8 mouse cellular contexts compared by ENCODE assay signal in the genomic region with DNA sequence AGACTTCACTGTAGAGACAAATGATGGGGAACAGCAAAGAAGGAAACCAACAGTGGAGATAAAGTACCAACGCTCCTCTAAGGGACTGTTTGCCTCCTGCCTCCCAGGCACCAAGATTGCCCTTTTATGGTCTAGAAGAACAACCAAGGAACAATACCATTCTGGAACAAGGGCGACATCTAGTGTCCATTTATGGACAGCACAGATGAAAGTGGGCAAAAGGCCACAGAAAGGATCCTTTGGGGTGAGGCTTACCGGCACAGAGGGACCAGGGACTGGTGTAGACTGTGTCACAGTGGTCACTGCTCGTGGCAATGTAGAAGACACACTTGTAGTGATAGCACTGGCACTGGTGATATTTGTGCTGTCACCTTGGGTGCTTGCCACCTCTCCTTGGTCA. TPM values are rescaled to one million over a fixed set of nuclear protein-coding genes. Genes with fewer than 3 reads are reported as not detected.
DNase-seq lines count a peak whose midpoint lies in the region; ATAC-seq and TF ChIP-seq lines count a peak whose summit lies in the region.

No protein-coding gene starts in this region.

- peak; percentile 61 for DNase-seq in CH12.LX (ENCODE audit: extremely low read depth)
- peak; percentile 66 for DNase-seq in T-cell, adult 2 months (ENCODE audit: low spot score)
- DNase-seq in heart, postnatal 0 days (ENCODE audit: low spot score) = peak; percentile 61
- peak; percentile 63 for DNase-seq in kidney, postnatal 10 days
- no peak for DNase-seq in lung, adult 2 months
- no peak for DNase-seq in ovary, adult 18-20 months (ENCODE audit: low spot score)

- TF ChIP-seq RAD21 in CH12.LX (IDR thresholded peaks at IDR 0.05; ENCODE audit: low read depth, low read length) = peak; percentile 50

- in situ Hi-C loops in CH12.LX (cut with MboI; ENCODE audit: low pct_ligation_motif_present, low pct_unique_long_range_greater_than_20kb, low sequenced_read_pairs) = no loop called here

- no peaks in the 10 kb centered on the region for H3K27me3 ChIP-seq in CH12.LX (replicated peaks)
- no peaks in the 10 kb centered on the region for H3K27me3 ChIP-seq in heart, postnatal 0 days (ENCODE audit: control insufficient read depth, insufficient read depth, low read length)
- no peaks in the 10 kb centered on the region for H3K27me3 ChIP-seq in neural tube, embryonic 12.5 days (replicated peaks)

- H3K4me3 ChIP-seq in CH12.LX (replicated peaks in 1 of 3; ENCODE audit: low read depth in 2 of 3, low read length in 2 of 3, poor library complexity in 1 of 3) = no peak overlapping the region
- H3K4me3 ChIP-seq in cortical plate, adult 2 months (ENCODE audit: insufficient read depth, low read length) = no peak overlapping the region
- no peak overlapping the region for H3K4me3 ChIP-seq in heart, postnatal 0 days (ENCODE audit: low read depth, low read length)
- H3K4me3 ChIP-seq in lung, adult 2 months (replicated peaks; ENCODE audit: extremely low read depth, low read depth, low read length) = no peak overlapping the region
- H3K4me3 ChIP-seq in neural tube, embryonic 12.5 days = no peak overlapping the region

- peak; percentile 58 for ATAC-seq in heart, postnatal 0 days (ENCODE audit: insufficient read depth, low read depth)
- peak; percentile 45; the same call in 1 of the 2 replicates for ATAC-seq in neural tube, embryonic 12.5 days (ENCODE audit: low FRiP score, low read depth)

- dilution Hi-C loops in CH12.LX (cut with MboI; ENCODE audit: extremely low pct_ligation_motif_present, extremely low pct_unique_long_range_greater_than_20kb, low sequenced_read_pairs) = no loop called here

- H3K27ac ChIP-seq in CH12.LX (ENCODE audit: insufficient read depth, low read depth) = peak overlapping the region; percentile 52
- no peak overlapping the region for H3K27ac ChIP-seq in cortical plate, adult 2 months (ENCODE audit: insufficient read depth, low read length)
- H3K27ac ChIP-seq in heart, postnatal 0 days (ENCODE audit: low read depth) = no peak overlapping the region
- H3K27ac ChIP-seq in neural tube, embryonic 12.5 days = no peak overlapping the region

- peak; percentile 21 to 63; a peak in 2 of 4 replicates for TF ChIP-seq CTCF in CH12.LX (conservative IDR thresholded peaks at IDR 0.05 in 1 of 2, IDR thresholded peaks at IDR 0.05 in 1 of 2; ENCODE audit: low read depth in 2 of 2, low read length in 2 of 2)
- peak; percentile 55 for TF ChIP-seq CTCF in cortical plate, adult 2 months (IDR thresholded peaks at IDR 0.05; ENCODE audit: extremely low read depth, insufficient read depth, low read length)
- peak; percentile 74 for TF ChIP-seq CTCF in heart, postnatal 0 days (IDR thresholded peaks at IDR 0.05; ENCODE audit: low read depth)
- TF ChIP-seq CTCF in lung, adult 2 months (IDR thresholded peaks at IDR 0.05; ENCODE audit: insufficient read depth, low read length) = peak; percentile 31; the same call in 1 of the 2 replicates

- no peak for TF ChIP-seq POLR2A in CH12.LX (IDR thresholded peaks at IDR 0.05; ENCODE audit: low read depth, low read length)
- no peak for TF ChIP-seq POLR2A in cortical plate, adult 2 months (IDR thresholded peaks at IDR 0.05; ENCODE audit: extremely low read depth, insufficient read depth, low read length)
- no peak for TF ChIP-seq POLR2A in lung, adult 2 months (IDR thresholded peaks at IDR 0.05; ENCODE audit: borderline replicate concordance, extremely low read depth, low read depth, low read length)

- no peaks in the 10 kb centered on the region for H3K79me2 ChIP-seq in CH12.LX (replicated peaks; ENCODE audit: control insufficient read depth, extremely low read depth, insufficient read depth, poor library complexity, severe bottlenecking)

- H3K4me2 ChIP-seq in CH12.LX (ENCODE audit: insufficient read depth, low read depth, poor library complexity, severe bottlenecking) = no peak overlapping the region
- no peak overlapping the region for H3K4me2 ChIP-seq in heart, postnatal 0 days (ENCODE audit: low read depth, low read length)
- no peak overlapping the region for H3K4me2 ChIP-seq in neural tube, embryonic 12.5 days (replicated peaks)

- H3K9me3 ChIP-seq in CH12.LX (replicated peaks; ENCODE audit: low read length) = no peaks in the 10 kb centered on the region
- H3K9me3 ChIP-seq in heart, postnatal 0 days (replicated peaks; ENCODE audit: control insufficient read depth, low read length) = no peaks in the 10 kb centered on the region
- no peaks in the 10 kb centered on the region for H3K9me3 ChIP-seq in neural tube, embryonic 12.5 days

- peaks cover 95 to 99% of the 10 kb centered on the region in 2 experiments for H3K36me3 ChIP-seq in CH12.LX (replicated peaks in 1 of 2; ENCODE audit: control insufficient read depth in 1 of 2, insufficient read depth in 1 of 2, low read length in 1 of 2)
- H3K36me3 ChIP-seq in heart, postnatal 0 days (replicated peaks; ENCODE audit: control insufficient read depth, insufficient read depth, low read length) = peaks cover 95% of the 10 kb centered on the region
- H3K36me3 ChIP-seq in neural tube, embryonic 12.5 days = peaks cover 93% of the 10 kb centered on the region

- no peak for TF ChIP-seq EP300 in CH12.LX (IDR thresholded peaks at IDR 0.05; ENCODE audit: low read length)
- no peak for TF ChIP-seq EP300 in heart, postnatal 0 days (IDR thresholded peaks at IDR 0.05; ENCODE audit: low read depth)

- peaks cover 12 to 19% of the 10 kb centered on the region in 2 experiments for H3K4me1 ChIP-seq in CH12.LX (ENCODE audit: control insufficient read depth in 1 of 2, insufficient read depth in 2 of 2)
- H3K4me1 ChIP-seq in cortical plate, adult 2 months (ENCODE audit: control insufficient read depth, insufficient read depth, low read length) = no peaks in the 10 kb centered on the region
- H3K4me1 ChIP-seq in heart, postnatal 0 days (ENCODE audit: control insufficient read depth, insufficient read depth) = no peaks in the 10 kb centered on the region
- H3K4me1 ChIP-seq in lung, adult 2 months (ENCODE audit: control insufficient read depth, insufficient read depth, low read length) = no peaks in the 10 kb centered on the region
- H3K4me1 ChIP-seq in neural tube, embryonic 12.5 days = no peaks in the 10 kb centered on the region

- WGBS in heart, postnatal 0 days = 20% methylated on average over 4 of the region's 4 CpGs
- WGBS in lung, adult 2 months = 36% methylated on average over 4 of the region's 4 CpGs
- WGBS in neural tube, embryonic 12.5 days = 23% methylated on average over 4 of the region's 4 CpGs

- no peak overlapping the region for H3K9ac ChIP-seq in CH12.LX (ENCODE audit: insufficient read depth, low read depth)
- no peak overlapping the region for H3K9ac ChIP-seq in heart, postnatal 0 days (replicated peaks; ENCODE audit: low read depth, low read length)
- H3K9ac ChIP-seq in neural tube, embryonic 12.5 days = no peak overlapping the region

RNA-seq across cellular contexts. Expression of a gene that starts 17.5 kb away (rescaled TPM):
- total RNA-seq in CH12.LX (2012; rRNA removed) (58.5 and 61.6 TPM in 2 replicates), CH12.LX (2014; rRNA removed) (32.9 and 37.6 TPM in 2 replicates)
- polyA plus RNA-seq in CH12.LX (2012; ENCODE audit: insufficient read length, low read depth) = 78.1 and 98.2 TPM in 2 replicates
- 33.1 and 33.3 TPM in 2 replicates for polyA plus RNA-seq in cortical plate, adult 2 months (2012; rRNA removed)
- total RNA-seq in heart, postnatal 0 days (2014; rRNA removed; ENCODE audit: low replicate concordance) = 70.4 and 81.6 TPM in 2 replicates
- polyA plus RNA-seq in heart, postnatal 0 days (2015; fragmentation: Nextera tagmentation; extraction: Ambion mirVana) = 13.2 and 17.6 TPM in 2 replicates
- 61.4 and 62.6 TPM in 2 replicates for polyA plus RNA-seq in lung, adult 2 months (2012; rRNA removed)
- 66.0 and 67.8 TPM in 2 replicates for polyA plus RNA-seq in neural tube, embryonic 12.5 days (2016; fragmentation: Nextera tagmentation; extraction: Ambion mirVana)

RNA-seq across cellular contexts. Expression of a gene that starts 18.0 kb away (rescaled TPM):
- 38.5 and 43.4 TPM in 2 replicates for total RNA-seq in CH12.LX (2012; rRNA removed)
- total RNA-seq in CH12.LX (2014; rRNA removed) = 24.7 and 25.2 TPM in 2 replicates
- polyA plus RNA-seq in CH12.LX (2012; ENCODE audit: insufficient read length, low read depth) = 64.7 and 66.3 TPM in 2 replicates
- polyA plus RNA-seq in cortical plate, adult 2 months (2012; rRNA removed) = 6.7 and 8.7 TPM in 2 replicates
- total RNA-seq in heart, postnatal 0 days (2014; rRNA removed; ENCODE audit: low replicate concordance) = 16.5 and 43.5 TPM in 2 replicates
- polyA plus RNA-seq in heart, postnatal 0 days (2015; fragmentation: Nextera tagmentation; extraction: Ambion mirVana) = 35.9 and 38.8 TPM in 2 replicates
- polyA plus RNA-seq in lung, adult 2 months (2012; rRNA removed) = 37.5 and 42.3 TPM in 2 replicates
- 16.9 and 17.6 TPM in 2 replicates for polyA plus RNA-seq in neural tube, embryonic 12.5 days (2016; fragmentation: Nextera tagmentation; extraction: Ambion mirVana)

RNA-seq across cellular contexts. Expression of a gene that starts 26.9 kb away (rescaled TPM):
- total RNA-seq in CH12.LX (2012; rRNA removed) (148 and 184 TPM in 2 replicates), CH12.LX (2014; rRNA removed) (152 and 166 TPM in 2 replicates)
- 144 and 152 TPM in 2 replicates for polyA plus RNA-seq in CH12.LX (2012; ENCODE audit: insufficient read length, low read depth)
- polyA plus RNA-seq in cortical plate, adult 2 months (2012; rRNA removed) = 74.5 and 80.4 TPM in 2 replicates
- 62.5 and 95.3 TPM in 2 replicates for total RNA-seq in heart, postnatal 0 days (2014; rRNA removed; ENCODE audit: low replicate concordance)
- polyA plus RNA-seq in heart, postnatal 0 days (2015; fragmentation: Nextera tagmentation; extraction: Ambion mirVana) = 95.2 and 98.5 TPM in 2 replicates
- 33.3 and 42.6 TPM in 2 replicates for polyA plus RNA-seq in lung, adult 2 months (2012; rRNA removed)
- 112 and 114 TPM in 2 replicates for polyA plus RNA-seq in neural tube, embryonic 12.5 days (2016; fragmentation: Nextera tagmentation; extraction: Ambion mirVana)

RNA-seq across cellular contexts. Expression of a gene that starts 27.0 kb away (rescaled TPM):
- total RNA-seq in CH12.LX (2012; rRNA removed) (13.6 and 14.3 TPM in 2 replicates), CH12.LX (2014; rRNA removed) (10.9 and 13.9 TPM in 2 replicates)
- 24.1 and 24.5 TPM in 2 replicates for polyA plus RNA-seq in CH12.LX (2012; ENCODE audit: insufficient read length, low read depth)
- 6.5 and 7.9 TPM in 2 replicates for polyA plus RNA-seq in cortical plate, adult 2 months (2012; rRNA removed)
- 0.23 and 6.5 TPM in 2 replicates for total RNA-seq in heart, postnatal 0 days (2014; rRNA removed; ENCODE audit: low replicate concordance)
- polyA plus RNA-seq in heart, postnatal 0 days (2015; fragmentation: Nextera tagmentation; extraction: Ambion mirVana) = 0.51 and 0.72 TPM in 2 replicates
- polyA plus RNA-seq in lung, adult 2 months (2012; rRNA removed) = 27.8 and 39.0 TPM in 2 replicates
- polyA plus RNA-seq in neural tube, embryonic 12.5 days (2016; fragmentation: Nextera tagmentation; extraction: Ambion mirVana) = 2.4 and 3.1 TPM in 2 replicates

RNA-seq across cellular contexts. Expression of a gene that starts 52.7 kb away (rescaled TPM):
- total RNA-seq in CH12.LX (2012; rRNA removed) = 0.21 and 0.30 TPM in 2 replicates
- 0.12 and 0.23 TPM in 2 replicates for total RNA-seq in CH12.LX (2014; rRNA removed)
- polyA plus RNA-seq in CH12.LX (2012; ENCODE audit: insufficient read length, low read depth) = 0.49 and 0.65 TPM in 2 replicates
- polyA plus RNA-seq in cortical plate, adult 2 months (2012; rRNA removed) = 91.8 and 97.1 TPM in 2 replicates
- total RNA-seq in heart, postnatal 0 days (2014; rRNA removed; ENCODE audit: low replicate concordance) = 0.42 and 0.50 TPM in 2 replicates
- polyA plus RNA-seq in heart, postnatal 0 days (2015; fragmentation: Nextera tagmentation; extraction: Ambion mirVana) = 0.05 and 0.15 TPM in 2 replicates
- polyA plus RNA-seq in lung, adult 2 months (2012; rRNA removed) = 6.6 and 9.4 TPM in 2 replicates
- 46.2 and 67.5 TPM in 2 replicates for polyA plus RNA-seq in neural tube, embryonic 12.5 days (2016; fragmentation: Nextera tagmentation; extraction: Ambion mirVana)

Comparison
In these comparisons a context has a peak if more than half of its experiments do, and no peak if none do; other contexts are left out.
1. DNase-seq: peak in CH12.LX (single experiment), T-cell, adult 2 months (single experiment), heart, postnatal 0 days (single experiment) and kidney, postnatal 10 days (single experiment); none in lung, adult 2 months (single experiment) and ovary, adult 18-20 months (single experiment).
2. Peak in every context shown above with its lines, with median percentiles within 50 percentile points of each other: CTCF ChIP-seq.